Mouse (Mus musculus): Measurements from ENCODE around the gene Homer3.

Gene Homer3

GRCm38 (mm10) chr8:70283136-70284077 is 780 bp downstream of the Homer3 start:
- no peak for DNase-seq (ENCODE audit: extremely low spot score, low read depth, low spot score)

GRCm38 (mm10) chr8:70284421-70284820 is 1.8 kb downstream of the Homer3 start:
- no peak for DNase-seq (ENCODE audit: extremely low spot score, low read depth, low spot score)

- DNase-seq (ENCODE audit: extremely low spot score, low read depth, low spot score) = no peak
These were observed 2.7 kb downstream of the Homer3 start for GRCm38 (mm10) chr8:70285304-70285703.

- no peak for DNase-seq (ENCODE audit: extremely low spot score, low read depth, low spot score)
These were observed 4.1 kb downstream of the Homer3 start for GRCm38 (mm10) chr8:70286737-70287136.

GRCm38 (mm10) chr8:70293988-70294405 is 11.4 kb downstream of the Homer3 start:
- no peak for DNase-seq (ENCODE audit: extremely low spot score, low read depth, low spot score)

GRCm38 (mm10) chr8:70300881-70301280 is 18.3 kb downstream of the Homer3 start:
- no peak for DNase-seq (ENCODE audit: extremely low spot score, low read depth, low spot score)

- peak; percentile 95 for DNase-seq (ENCODE audit: extremely low spot score, low read depth, low spot score)
These were observed 19.8 kb downstream of the Homer3 start, which contains the start of the genes Ddx49 and Cope for GRCm38 (mm10) chr8:70302358-70302890. TSS of gene Ddx49 (minus strand) at chr8:70302489. TSS of gene Cope (plus strand) at chr8:70302518.

GRCm38 (mm10) chr8:70302901-70303300 is 20.3 kb downstream of the Homer3 start:
- DNase-seq (ENCODE audit: extremely low spot score, low read depth, low spot score) = no peak

DNA sequence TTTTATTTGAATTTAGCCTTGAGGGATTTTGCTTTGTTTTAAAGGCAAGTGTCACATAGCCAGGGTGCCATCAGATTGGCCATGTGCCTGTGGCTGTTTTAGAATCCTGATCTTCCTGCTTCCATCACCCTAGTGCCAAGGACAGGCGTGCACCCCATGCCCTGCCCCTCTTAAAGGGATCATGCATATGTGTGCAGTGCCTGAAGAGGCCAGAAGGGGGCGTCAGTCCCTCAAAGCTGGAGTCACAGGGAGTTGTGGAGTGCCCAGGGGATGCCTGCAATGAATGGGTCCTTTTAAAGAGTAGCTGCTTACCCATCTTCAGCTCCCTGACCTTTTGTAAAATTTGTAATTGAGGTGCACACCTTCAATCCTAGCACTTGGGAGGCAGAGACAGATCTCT is 26.7 kb downstream of the Homer3 start:
- no peak for DNase-seq (ENCODE audit: extremely low spot score, low read depth, low spot score)

GRCm38 (mm10) chr8:70313399-70313798 is 30.8 kb downstream of the Homer3 start:
- no peak for DNase-seq (ENCODE audit: extremely low spot score, low read depth, low spot score)

DNA sequence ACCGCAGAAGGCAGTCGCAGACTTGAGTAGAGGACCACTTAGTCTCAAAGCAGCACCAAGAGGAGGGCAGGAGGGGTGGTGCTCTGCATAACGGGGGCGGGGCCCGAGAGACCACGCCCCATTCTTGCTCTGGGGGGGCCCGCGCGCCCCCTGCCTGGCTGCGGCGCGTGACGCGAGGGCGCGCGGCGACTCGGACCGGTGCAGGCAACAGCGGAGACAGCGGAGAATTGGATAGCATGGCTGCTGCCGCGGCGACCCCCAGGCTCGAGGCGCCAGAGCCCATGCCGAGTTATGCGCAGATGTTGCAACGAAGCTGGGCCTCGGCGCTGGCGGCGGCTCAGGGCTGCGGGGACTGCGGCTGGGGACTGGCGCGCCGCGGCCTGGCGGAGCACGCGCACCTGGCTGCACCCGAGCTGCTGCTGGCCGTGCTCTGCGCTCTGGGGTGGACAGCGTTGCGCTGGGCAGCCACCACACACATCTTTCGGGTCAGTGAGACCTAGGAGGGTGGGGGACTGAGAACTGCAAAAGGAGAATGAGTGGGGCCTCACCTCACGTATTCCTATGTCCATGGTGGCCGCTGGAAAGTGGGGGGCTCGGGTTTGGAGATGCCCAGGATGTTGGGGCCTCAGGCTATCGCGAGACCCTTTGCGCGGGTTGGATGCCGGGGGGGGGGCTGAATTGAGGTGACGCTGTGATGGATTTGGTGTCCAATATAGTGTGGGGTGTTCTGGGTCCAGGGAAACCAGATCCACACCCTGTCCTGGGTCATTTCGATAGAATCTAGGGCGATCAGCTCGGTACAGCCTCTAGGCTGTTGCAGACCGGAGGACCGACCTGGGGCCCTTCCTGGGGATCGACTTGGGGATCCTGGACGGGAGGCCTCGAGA is 33.2 kb downstream of the Homer3 start, which contains the start of gene Cers1:
Cers1 (plus strand) TSS at position 152 of the 887 bp plus-strand sequence.
- no peak for DNase-seq (ENCODE audit: extremely low spot score, low read depth, low spot score)

DNA sequence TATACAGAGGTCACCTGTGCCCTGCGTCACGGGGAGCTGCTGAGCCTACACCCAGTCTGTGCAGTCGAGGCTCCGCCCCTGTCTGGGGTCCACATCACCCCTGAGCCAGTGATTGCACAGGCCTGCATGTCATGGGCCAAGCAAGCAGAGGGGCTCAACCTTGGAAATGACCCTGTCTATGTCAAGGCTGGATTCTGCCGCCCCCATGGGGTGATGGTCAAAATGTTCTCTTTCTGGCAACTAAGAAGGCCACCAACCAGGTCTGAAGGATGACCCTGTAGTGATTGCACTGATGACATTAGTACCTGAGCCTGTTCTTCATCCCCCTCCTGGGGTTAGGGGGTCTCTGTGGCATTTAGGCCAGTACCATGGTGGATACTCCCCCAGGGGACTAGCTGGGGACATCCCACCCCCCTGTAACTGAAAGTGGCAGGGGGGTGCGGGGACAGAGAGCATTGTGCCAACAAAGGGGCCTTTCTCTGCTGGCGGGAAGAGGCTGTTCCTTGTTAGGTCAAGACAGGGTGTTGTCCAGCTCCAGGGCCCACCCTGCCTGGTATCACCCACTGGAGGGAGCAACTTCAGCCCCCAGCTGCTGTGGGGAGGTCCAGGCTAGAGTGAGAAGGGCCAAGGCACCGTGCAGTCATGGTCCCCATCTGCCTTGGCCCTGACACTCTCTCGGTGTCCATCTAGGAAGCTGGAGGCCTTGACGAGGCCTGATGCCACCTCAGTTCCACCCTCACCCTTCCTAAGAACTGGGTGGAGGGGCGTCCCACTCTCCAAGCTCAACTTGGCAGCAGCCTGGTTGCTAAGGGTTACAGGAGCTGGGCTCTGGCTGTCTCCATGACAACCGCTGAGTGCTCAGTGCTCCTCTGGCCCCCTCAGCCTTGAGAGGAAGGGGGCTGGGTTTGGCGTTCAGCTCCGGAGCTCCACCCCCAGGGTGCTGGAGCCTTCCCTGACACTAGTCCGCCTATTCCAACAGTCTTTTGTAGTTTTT is 34.2 kb downstream of the Homer3 start:
- DNase-seq (ENCODE audit: extremely low spot score, low read depth, low spot score) = no peak

GRCm38 (mm10) chr8:70317872-70318271 is 35.2 kb downstream of the Homer3 start:
- DNase-seq (ENCODE audit: extremely low spot score, low read depth, low spot score) = no peak

- no peak for DNase-seq (ENCODE audit: extremely low spot score, low read depth, low spot score)
These were observed 41.1 kb downstream of the Homer3 start for GRCm38 (mm10) chr8:70323716-70324115.

- DNase-seq (ENCODE audit: extremely low spot score, low read depth, low spot score) = no peak
These were observed 44.9 kb downstream of the Homer3 start for GRCm38 (mm10) chr8:70327512-70327911.

- no peak for DNase-seq (ENCODE audit: extremely low spot score, low read depth, low spot score)
These were observed 46.7 kb downstream of the Homer3 start, which contains the start of gene Gdf1 for GRCm38 (mm10) chr8:70329124-70329834. TSS of gene Gdf1 (plus strand) at chr8:70329817.

- DNase-seq (ENCODE audit: extremely low spot score, low read depth, low spot score) = no peak
These were observed 47.5 kb downstream of the Homer3 start for GRCm38 (mm10) chr8:70329835-70330740.

GRCm38 (mm10) chr8:70330741-70331364 is 48.2 kb downstream of the Homer3 start:
- no peak for DNase-seq (ENCODE audit: extremely low spot score, low read depth, low spot score)

Measured in hindlimb bud, embryonic 11.5 days (tissue).